Mouse (Mus musculus) C2C12 (cell line): ENCODE measurements around the gene Fopnl. TPM values are rescaled to one million over a fixed set of nuclear protein-coding genes. Genes with fewer than 3 reads are reported as not detected.

ENCODE experiments used
- H3K27me3 ChIP-seq: one replicate; pipeline ENCODE4 v1.6.1; 2011; ENCODE audit not compliant: control insufficient read depth, insufficient read depth, insufficient read length
- H3K36me3 ChIP-seq: one replicate; pipeline ENCODE4 v1.6.1; 2011; ENCODE audit not compliant: control insufficient read depth, insufficient read depth
- H3K4me3 ChIP-seq: one replicate; pipeline ENCODE4 v1.5.1; 2011; ENCODE audit warnings: mild to moderate bottlenecking, control low read depth; ENCODE audit not compliant: poor library complexity, insufficient read depth, severe bottlenecking
- H3K79me2 ChIP-seq: one replicate; pipeline ENCODE4 v1.6.1; 2011; ENCODE audit not compliant: control insufficient read depth, insufficient read depth
- H3K79me3 ChIP-seq: one replicate; pipeline ENCODE4 v1.6.1; 2011; ENCODE audit warnings: low read depth, control low read depth
- H3ac ChIP-seq: one replicate; pipeline ENCODE3; 2011; ENCODE audit warnings: low read depth; ENCODE audit not compliant: control insufficient read depth, insufficient read length
- CEBPB ChIP-seq: IDR thresholded peaks from one replicate; pipeline ENCODE4 v1.6.1; 2011; ENCODE audit warnings: low read depth, mild to moderate bottlenecking, control low read depth, moderate library complexity
- CTCF ChIP-seq: IDR thresholded peaks from one replicate; pipeline ENCODE4 v1.5.1; 2011; ENCODE audit not compliant: control insufficient read depth, insufficient read depth, insufficient read length
- FOSL1 ChIP-seq: IDR thresholded peaks from one replicate; pipeline ENCODE4 v1.8.0; 2011; ENCODE audit warnings: mild to moderate bottlenecking, low read length; ENCODE audit not compliant: poor library complexity, insufficient read depth, severe bottlenecking
- MAX ChIP-seq: IDR thresholded peaks from one replicate; pipeline ENCODE4 v1.6.1; 2011; ENCODE audit warnings: mild to moderate bottlenecking, control low read depth
- MYOD1 ChIP-seq: IDR thresholded peaks from one replicate; pipeline ENCODE4 v1.6.1; 2011; ENCODE audit warnings: low read depth; ENCODE audit not compliant: control insufficient read depth, insufficient read length
- MYOG ChIP-seq: IDR thresholded peaks from one replicate; pipeline ENCODE4 v1.6.1; 2011; ENCODE audit not compliant: control insufficient read depth, insufficient read length; ENCODE audit errors: extremely low read depth
- USF1 ChIP-seq: IDR thresholded peaks from one replicate; pipeline ENCODE4 v1.6.1; 2011; ENCODE audit warnings: low read depth, mild to moderate bottlenecking, control low read depth, moderate library complexity
- long read RNA-seq, 2 experiments: library from polyadenylated mRNA; unstranded; transcript quantifications; one replicate each; pipeline ENCODE4 v2.0.0; 2019 to 2020
- polyA plus RNA-seq: library from polyadenylated mRNA; unstranded; fragments of >200 nt; fragmentation: generic; extraction: Trizol; gene quantifications from one replicate; pipeline ENCODE4 v1.2.1, GENCODE M21; 2012; ENCODE audit warnings: missing spikeins

Gene Fopnl
- 34.2 TPM for polyA plus RNA-seq
- long read RNA-seq, experiment 1, transcript Fopnl-201 (5 exons, 1,465 nt) = major isoform, 53 of 86 reads
- long read RNA-seq, experiment 1, transcript Fopnl-205 (3 exons, 1,147 nt) = minor isoform, 17 of 86 reads
- long read RNA-seq, experiment 1, partial matches to known transcripts = 5 of 86 reads
- long read RNA-seq, experiment 1, other reads (novel, unspliced or antisense) = 9 of 86 reads
- long read RNA-seq, experiment 2, full-length matches to known transcripts = 94 of 113 reads
- long read RNA-seq, experiment 2, partial matches to known transcripts = 3 of 113 reads
- long read RNA-seq, experiment 2, other reads (novel, unspliced or antisense) = 16 of 113 reads

DNA sequence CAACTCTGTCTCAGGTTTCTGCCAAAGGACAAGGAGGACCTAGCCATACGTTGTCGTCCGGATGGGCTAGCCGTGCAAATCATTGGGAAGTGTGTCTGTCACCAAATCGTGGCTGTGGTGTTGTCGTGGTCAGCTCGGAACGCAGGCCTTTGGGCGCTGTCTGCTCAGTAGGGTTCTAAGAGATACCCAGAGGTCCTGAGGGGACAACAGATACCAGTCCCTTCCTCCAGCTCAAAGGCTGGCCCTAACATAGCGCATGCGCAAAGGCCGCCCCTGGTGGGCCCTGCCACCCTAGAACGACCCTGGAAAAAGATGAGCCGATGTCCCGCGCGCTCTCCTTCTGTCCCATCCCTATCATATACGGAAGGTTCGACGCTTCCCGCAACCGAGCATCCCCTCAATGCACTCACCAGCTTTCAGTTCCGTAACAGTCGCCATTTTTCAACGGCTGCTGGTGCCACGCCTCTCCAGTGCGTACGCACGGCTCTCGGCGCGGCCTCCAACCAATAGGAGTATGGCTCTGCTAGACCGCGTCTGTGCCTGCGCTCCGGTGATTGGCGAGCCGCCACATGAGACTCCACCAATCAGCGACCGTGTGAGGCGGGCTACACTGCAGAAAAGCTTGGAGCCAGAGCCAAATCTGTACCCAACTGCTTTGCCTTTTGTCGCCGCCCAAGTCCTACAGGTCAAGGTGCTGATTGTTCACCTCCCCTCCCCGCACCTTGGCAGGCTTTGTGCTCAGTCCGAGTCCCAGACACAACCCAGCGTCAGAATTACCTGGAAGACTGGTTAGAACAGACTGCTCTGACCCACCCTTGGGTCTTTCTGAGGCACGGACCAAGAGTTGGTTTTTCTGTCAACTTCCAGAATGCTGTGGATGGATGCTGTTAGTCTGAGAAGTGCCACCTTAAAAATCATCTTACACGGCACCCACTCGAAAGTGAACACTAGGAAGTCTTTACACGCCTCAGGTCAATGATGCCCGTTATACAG lies at the start of gene Fopnl:
TSS of gene Fopnl (minus strand) at position 522 of the 993 bp plus-strand sequence.
- peaks cover 31% of the 10 kb centered on the region for H3K79me3 ChIP-seq
- TF ChIP-seq USF1 (no peak), MAX (peak; percentile 33)
- peak within 1 kb of the TSS; percentile 56 for H3ac ChIP-seq

DNA sequence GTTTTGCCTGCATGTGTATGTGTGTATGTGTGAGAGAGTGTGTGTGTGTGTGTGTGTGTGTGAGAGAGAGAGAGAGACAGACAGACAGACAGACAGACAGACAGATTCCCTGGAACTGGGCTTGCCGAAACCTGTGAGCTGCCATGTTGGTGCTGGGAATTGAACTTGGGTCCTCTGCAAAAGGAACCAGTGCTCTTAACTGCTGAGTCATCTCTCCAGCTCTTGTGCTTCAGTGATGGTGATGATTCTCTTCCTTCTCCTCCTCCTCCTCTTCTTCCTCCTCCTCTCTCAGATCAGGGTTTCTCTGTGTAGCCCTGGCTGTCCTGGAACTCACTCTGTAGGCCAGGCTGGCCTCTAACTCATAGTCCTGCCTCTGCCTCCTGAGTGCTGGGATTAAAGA lies 48.8 kb upstream of the Fopnl start:
- Histone ChIP-seq H3K79me3 (peaks cover 94% of the 10 kb centered on the region), H3K79me2 (peaks cover 100% of the 10 kb centered on the region), H3K36me3 (peaks cover 26% of the 10 kb centered on the region), H3K27me3 (no peaks in the 10 kb centered on the region), H3ac (no peak overlapping the region), H3K4me3 (no peak overlapping the region)
- TF ChIP-seq MYOD1 = no peak
- no peak for TF ChIP-seq CEBPB
- no peak for TF ChIP-seq FOSL1
- no peak for TF ChIP-seq USF1
- no peak for TF ChIP-seq MAX
- no peak for TF ChIP-seq CTCF
- no peak for TF ChIP-seq MYOG

More for the DNA sequence above, at the start of gene Fopnl:
- H3K36me3 ChIP-seq = peaks cover 14% of the 10 kb centered on the region
- H3K79me2 ChIP-seq = peaks cover 39% of the 10 kb centered on the region
- peak within 1 kb of the TSS; percentile 69 for H3K4me3 ChIP-seq
- no peaks in the 10 kb centered on the region for H3K27me3 ChIP-seq

DNA sequence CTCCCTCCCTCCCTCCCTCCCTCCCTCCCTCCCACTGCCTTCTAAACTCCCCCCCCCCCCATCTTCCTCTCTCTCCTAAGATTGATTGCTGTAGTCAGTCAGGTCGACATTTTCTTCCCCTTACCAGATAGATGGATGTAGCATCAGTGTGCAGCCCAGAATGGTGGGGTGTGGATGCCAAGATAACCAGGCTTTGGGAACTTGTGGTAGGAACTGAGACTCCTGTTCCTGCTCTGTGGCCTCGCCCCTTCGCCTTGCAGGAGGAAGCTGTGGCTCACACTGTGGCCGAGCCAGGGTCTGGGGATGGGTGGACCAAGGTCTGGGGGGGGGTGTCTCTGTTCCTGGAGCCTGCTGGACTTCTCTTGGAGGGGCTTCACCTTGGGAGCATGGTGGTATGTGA lies 48.3 kb upstream of the Fopnl start:
- TF ChIP-seq FOSL1 (no peak), CTCF (no peak), MYOD1 (no peak), CEBPB (no peak), USF1 (no peak), MYOG (no peak), MAX (no peak)
- H3K4me3 ChIP-seq = no peak overlapping the region
- H3K79me3 ChIP-seq = peaks cover 88% of the 10 kb centered on the region

DNA sequence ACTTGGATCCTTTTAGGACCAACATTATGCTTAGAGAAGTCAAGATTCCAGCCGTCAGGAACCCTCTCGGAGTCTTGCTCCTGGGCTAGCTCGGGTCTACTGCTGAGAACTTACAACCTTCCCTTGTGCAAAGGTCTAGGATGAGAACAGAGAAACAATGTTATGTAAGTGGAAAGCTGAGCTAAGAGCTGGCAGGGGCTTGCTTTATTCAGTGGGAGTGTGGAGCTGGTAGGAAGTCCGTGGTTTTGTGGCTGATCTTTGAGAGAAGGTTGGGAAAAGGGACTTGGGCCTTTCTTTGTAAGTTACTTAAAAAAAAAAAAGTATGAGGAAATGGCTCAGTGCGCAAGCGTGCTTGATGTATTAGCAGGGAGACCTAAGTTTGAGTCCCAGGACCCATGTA lies 46.9 kb upstream of the Fopnl start:
- Histone ChIP-seq H3K79me3 (peaks cover 74% of the 10 kb centered on the region), H3K79me2 (peaks cover 83% of the 10 kb centered on the region), H3K4me3 (no peak overlapping the region), H3K27me3 (no peaks in the 10 kb centered on the region), H3ac (no peak overlapping the region), H3K36me3 (peaks cover 23% of the 10 kb centered on the region)
- TF ChIP-seq CEBPB (no peak), CTCF (no peak), FOSL1 (no peak), MAX (no peak), USF1 (no peak)

More for the DNA sequence above, 48.3 kb upstream of the Fopnl start:
- H3K36me3 ChIP-seq = peaks cover 26% of the 10 kb centered on the region
- no peak overlapping the region for H3ac ChIP-seq
- H3K27me3 ChIP-seq = no peaks in the 10 kb centered on the region
- H3K79me2 ChIP-seq = peaks cover 97% of the 10 kb centered on the region

DNA sequence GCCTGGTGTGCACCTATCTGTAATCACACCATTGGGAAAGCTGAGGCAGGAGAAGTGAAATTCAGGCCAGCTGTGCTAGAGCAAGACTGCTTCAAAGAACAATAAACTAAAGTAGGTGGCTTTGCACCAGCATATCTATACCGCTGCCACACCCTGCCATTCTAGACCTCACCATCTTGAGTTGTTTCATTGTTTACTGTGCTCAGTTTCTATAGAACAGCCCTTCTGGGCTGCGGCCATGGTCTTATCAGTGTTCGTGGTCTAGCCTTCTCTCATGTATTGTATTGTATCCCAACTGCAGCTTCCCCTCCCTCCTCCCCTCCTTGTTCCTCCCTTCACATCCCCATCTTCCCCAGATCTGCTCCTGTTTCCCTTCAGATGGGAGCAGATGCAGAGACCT lies 46.3 kb upstream of the Fopnl start:
- Histone ChIP-seq H3K27me3 (no peaks in the 10 kb centered on the region), H3ac (no peak overlapping the region), H3K4me3 (no peak overlapping the region), H3K36me3 (peaks cover 17% of the 10 kb centered on the region), H3K79me2 (peaks cover 77% of the 10 kb centered on the region), H3K79me3 (peaks cover 68% of the 10 kb centered on the region)
- TF ChIP-seq CTCF (no peak), MYOD1 (no peak), FOSL1 (no peak), USF1 (no peak), CEBPB (no peak), MAX (no peak), MYOG (no peak)
